Mouse (Mus musculus) MEL (cell line): ENCODE results near the gene Arid1b.

Experiments used
- CTCF ChIP-seq, 3 experiments: IDR thresholded peaks in 2 of 3; conservative IDR thresholded peaks in 1 of 3; 2 replicates each; pipeline ENCODE4 v1.5.1; 2011 to 2012; ENCODE audit warnings: low read length in 3 of 3, low read depth in 2 of 3, mild to moderate bottlenecking in 2 of 3, improper control_type of control experiment in 1 of 3, inconsistent platforms in 1 of 3, mixed read lengths in 1 of 3, moderate library complexity in 1 of 3; ENCODE audit not compliant: control insufficient read depth in 1 of 3, insufficient read depth in 1 of 3, poor library complexity in 1 of 3, severe bottlenecking in 1 of 3
- KAT2A ChIP-seq: conservative IDR thresholded peaks from 2 replicates; pipeline ENCODE4 v1.6.1; 2012; ENCODE audit warnings: low read depth, low read length, improper control_type of control experiment, inconsistent platforms
- MXI1 ChIP-seq: IDR thresholded peaks from 2 replicates; pipeline ENCODE4 v1.6.1; 2011; ENCODE audit warnings: mild to moderate bottlenecking, low read depth, low read length, improper control_type of control experiment
- MYC ChIP-seq: IDR thresholded peaks from 2 replicates; pipeline ENCODE4 v1.6.1; 2011; ENCODE audit warnings: low read depth, mild to moderate bottlenecking, low read length, improper control_type of control experiment, moderate library complexity
- POLR2AphosphoS2 ChIP-seq: IDR thresholded peaks from 2 replicates; pipeline ENCODE4 v1.6.1; 2011; ENCODE audit warnings: low read length, improper control_type of control experiment
- USF1 ChIP-seq: IDR thresholded peaks from 2 replicates; pipeline ENCODE4 v1.6.1; 2014; ENCODE audit warnings: low read depth, mild to moderate bottlenecking, inconsistent platforms, low read length, improper control_type of control experiment, moderate library complexity

DNA sequence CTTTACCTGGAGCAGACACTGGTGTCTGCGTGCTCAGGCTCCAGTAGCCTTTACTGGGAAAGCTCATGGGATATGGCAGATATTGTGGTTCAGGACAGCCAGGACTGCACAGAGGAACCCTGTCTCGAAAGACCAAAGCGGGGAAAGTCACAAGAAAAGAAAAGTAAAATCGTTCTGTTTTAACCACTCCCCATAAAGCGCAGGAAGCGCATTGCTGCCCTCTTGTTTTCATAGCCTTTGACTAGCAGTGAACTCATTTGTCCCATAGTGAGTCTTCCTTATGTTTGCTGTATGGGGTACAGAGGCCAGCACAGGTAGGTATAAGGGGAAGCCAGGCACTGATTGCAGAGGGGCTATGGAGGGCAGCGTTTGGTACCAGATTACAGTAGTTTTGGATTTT is 173.9 kb downstream of the Arid1b start:
- TF ChIP-seq MYC: no peak
- no peak for TF ChIP-seq MXI1
- no peak for TF ChIP-seq POLR2AphosphoS2
- TF ChIP-seq USF1: no peak
- no peak for TF ChIP-seq CTCF (IDR thresholded peaks at IDR 0.05 in 2 of 3, conservative IDR thresholded peaks at IDR 0.05 in 1 of 3; ENCODE audit: control insufficient read depth in 1 of 3, insufficient read depth in 1 of 3, low read depth in 2 of 3, low read length in 3 of 3, poor library complexity in 1 of 3, severe bottlenecking in 1 of 3)
- no peak for TF ChIP-seq KAT2A
